Mouse (Mus musculus) ovary, adult 2 months (tissue): ENCODE measurements around the gene Gm14496. TPM values are rescaled to one million over a fixed set of nuclear protein-coding genes. Genes with fewer than 3 reads are reported as not detected.

ENCODE experiments used
- polyA plus RNA-seq: library from polyadenylated mRNA; depleted of rRNA; stranded (reverse); fragments of >200 nt; gene quantifications from 2 replicates; pipeline ENCODE4 v1.2.3, GENCODE M21; 2012; rRNA removed

Gene Gm14496
- not detected in 2 replicates for polyA plus RNA-seq

DNA sequence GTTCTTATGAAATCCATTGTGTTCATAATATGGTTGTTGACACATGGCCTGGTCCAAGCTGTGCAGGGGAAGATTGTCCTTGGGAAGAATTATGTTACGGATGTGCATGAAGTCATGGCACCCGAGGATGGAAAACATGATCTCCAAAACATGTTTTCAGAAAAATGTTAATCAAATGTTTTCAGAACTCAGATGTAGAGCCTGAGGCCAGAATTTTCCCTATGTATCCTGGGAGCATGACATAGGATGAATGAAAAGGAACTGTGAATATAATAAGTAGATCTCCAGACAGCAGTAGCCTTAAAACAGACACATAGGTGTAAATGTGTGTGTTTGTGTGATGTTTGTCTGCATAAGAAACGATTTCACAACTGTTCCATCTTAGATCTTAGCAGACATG lies at the start of gene Gm14496:
Gm14496 (plus strand) TSS at position 301 of the 400 bp plus-strand sequence.

Other genes starting within 250 kb of the Gm14496 start
- gene Myt1, start 227.8 kb upstream of the Gm14496 start, polyA plus RNA-seq, result 0.07 and 0.08 TPM in 2 replicates
- 14.8 and 18.6 TPM in 2 replicates for gene Pcmtd2, start 153.3 kb upstream of the Gm14496 start, polyA plus RNA-seq
- gene Polr3k, start 126.8 kb upstream of the Gm14496 start, polyA plus RNA-seq, result 3.1 and 4.5 TPM in 2 replicates